Mouse (Mus musculus): ENCODE data around the gene Gm10644.
A peak's percentile ranks its signal among the peaks of the same experiment; 100 is the strongest.
"Not testable (repeated sequence)": the region's sequence is repeated elsewhere in the genome, so short reads cannot be mapped to it uniquely, and the experiment has no call there.

The Gm10644 gene

DNA sequence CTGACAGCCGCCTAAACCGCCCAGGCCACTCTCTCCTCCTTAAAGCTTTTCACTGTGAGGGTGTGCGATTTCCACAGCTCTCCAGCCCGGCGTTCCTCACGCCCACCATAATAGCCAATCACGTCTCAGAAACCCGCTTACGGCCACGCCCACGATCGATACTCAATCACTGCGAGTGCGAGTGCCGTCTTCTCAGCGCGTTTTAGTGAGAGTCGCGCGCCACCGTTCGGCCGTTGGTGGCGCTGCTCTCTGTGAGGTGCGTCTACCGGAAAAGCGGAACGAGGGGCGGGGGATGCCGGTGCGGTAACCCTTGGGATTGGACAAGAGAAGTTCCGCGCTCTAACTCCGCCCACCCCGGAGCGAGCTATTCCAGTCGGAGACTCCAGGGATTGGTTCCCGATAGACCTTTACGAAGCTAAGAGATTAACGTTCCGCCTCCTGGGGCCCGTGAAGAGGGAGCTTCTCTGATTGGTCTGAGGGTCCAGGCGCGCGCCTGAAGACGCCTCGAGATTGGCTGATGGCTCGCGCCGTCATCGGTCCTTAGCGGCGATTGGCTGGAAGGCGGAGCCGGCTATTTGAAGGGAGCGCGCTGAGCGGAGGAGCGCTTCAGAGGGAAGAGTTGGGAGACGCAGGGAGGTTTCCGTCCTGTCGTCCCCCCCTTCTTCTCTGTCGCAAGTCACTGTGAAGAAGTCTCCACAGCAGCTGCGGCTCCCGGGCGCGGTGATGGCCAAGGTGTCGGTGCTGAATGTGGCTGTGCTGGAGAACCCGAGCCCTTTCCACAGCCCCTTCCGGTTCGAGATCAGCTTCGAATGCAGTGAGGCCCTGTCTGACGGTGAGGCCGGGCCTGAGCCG is at the start of gene Gm10644, which contains the start of gene Asf1b:
Gene Gm10644 (minus strand): TSS at position 100 of the 852 bp plus-strand sequence.
Gene Asf1b (plus strand): TSS at position 402 of the 852 bp plus-strand sequence.
- DNase-seq, result peak; percentile 91 to 96

DNA sequence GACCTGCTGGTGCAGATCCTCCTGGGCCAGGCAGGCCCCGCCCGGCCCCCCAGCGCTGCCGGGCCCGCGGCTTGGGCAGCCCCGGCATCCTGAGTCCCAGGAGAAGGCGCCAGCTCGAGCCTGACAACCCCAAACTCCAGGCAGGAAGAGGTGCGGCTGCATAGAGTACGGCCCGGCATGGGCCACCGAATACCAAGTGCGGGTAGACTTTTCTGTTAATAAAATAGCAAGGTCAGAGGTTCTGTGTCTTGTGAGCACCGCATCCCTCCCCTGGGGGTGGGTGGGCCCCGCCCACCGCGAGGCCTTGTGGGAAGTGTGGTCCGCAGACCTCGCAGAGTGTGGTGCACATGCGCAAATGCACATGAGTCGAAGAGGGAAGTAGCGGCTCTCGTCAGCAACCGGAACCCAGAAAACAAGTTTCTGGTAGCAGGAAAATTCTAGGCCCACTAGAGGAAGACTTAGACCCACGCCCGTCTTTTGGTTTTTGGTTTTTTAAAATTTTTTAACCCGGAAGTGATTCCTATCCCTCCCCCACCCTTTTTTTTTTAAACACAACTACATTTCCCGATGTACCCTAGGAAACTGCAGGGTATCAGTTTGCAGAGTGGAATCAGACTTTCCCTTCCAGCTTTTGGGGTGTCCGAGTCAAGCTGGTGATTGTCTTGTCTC is 49.7 kb upstream of the Gm10644 start:
- DNase-seq, result peak; percentile 93 to 96

DNA sequence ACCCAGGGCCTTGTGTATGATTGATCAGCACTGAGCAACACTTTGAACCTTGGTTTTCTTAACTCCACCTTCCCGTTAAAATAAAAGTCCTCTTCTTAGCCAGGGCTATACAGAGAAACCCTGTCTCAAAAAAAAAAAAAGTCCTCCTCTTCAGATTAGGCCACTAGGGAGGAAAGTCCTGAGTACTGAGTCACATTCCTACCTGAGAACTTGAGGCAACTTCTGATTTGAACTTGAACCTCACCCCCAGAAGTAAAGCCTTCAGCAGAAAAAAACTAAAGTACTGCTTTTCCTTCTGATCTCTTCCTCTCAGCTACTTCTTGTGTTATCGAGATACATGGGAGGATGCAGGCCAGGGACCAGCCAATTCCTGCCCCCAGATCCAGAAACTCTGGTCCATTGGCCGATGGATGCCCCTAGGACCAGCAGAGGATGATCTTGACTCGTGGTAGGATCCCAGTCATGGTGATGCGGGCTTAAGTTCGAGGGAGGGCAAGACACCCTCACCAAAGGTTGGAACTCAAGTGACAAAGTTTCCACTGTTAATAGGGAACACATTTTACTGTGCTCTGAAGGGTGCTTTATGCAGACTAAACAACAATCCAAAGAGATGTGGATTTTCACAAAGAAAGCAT is 48.7 kb upstream of the Gm10644 start:
- DNase-seq, result no peak

DNA sequence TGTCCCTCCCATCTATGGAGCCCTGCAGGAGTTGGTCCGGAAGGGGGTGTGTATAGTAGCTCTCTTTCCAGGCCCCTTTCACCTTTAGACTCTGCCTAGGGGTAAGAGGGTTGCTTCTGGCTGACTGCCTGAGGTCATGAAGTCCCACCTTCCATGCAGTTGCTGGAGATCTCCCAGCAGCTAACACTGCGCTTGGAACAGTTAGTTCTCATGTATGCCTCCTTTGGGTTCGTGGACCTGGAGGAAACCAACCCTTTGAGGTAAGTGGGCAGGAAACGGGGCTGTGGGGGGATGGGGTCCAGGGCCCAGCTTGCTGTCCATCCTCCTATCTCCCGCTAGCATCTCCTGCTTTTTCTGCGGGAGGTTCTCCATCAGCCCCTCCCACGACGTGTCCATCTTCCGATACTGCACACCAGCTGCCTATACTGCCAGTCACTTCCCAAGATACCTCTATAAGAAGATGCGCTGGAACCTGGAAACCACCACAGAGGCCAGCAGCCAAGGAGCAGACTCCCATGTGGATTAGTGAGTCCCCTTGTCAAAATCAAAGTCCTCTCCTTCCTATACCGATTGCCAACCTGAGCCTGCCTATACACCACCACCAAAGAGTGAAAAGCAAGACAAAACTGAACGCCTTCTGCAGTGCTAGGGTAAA is 48.1 kb upstream of the Gm10644 start:
- DNase-seq, result no peak

DNA sequence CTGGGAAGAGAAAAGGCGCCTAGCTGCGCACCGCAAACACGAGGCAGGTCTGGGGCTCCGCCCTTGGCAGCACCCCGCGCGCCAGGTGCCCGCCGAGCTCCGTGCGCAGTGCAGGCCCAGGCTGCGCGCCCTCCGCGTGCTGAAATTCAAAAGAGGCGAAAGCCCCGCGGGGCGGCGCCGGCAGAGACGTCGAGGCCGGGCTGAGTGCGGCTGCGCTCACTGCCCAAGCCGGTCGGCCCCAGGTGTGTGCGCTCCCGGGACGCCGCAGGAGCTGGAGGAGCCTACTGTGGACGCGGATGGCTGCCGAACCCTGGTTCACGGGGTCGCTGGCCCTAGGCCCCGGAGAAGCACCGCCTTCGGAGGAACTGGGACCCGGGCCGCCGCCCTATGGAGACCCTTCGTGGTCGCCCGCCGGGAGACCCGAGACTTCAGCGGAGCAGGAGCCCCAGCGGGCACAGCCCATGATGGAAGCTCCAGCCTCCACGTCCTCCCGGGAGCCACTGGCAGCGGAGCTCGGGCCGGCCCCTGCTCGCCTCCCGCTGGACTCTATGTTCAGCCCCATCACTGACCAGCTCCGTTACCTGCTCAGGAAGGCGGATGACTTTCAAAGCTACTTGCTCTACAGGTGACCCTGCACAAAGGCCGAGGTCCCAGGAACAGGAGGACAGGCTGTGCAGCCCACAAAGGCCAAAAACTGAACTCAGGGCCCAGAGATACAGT is 46.4 kb upstream of the Gm10644 start, which contains the start of gene 1700067K01Rik:
Gene 1700067K01Rik (plus strand): TSS at position 222 of the 720 bp plus-strand sequence.
- peak in 1 of 2 experiments; percentile 32 for DNase-seq

DNA sequence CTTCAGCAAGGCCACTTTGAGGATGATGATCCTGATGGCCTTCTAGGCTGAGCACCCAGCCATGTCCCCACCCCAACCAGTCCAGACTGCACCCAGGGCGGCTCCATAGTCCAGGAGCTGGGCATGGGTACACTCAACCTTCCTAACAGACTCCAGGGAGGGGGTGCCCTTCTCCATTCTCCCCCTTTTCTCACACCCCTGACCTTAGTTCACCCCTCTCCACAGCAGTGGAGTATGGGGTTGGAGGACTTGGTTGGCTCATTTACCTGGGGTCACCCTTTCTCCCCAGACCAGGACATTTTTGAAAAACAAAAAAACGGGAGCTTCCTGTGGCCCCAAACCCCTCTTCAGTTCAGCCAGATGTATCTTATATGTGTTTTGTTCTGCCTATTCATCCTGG is 44.8 kb upstream of the Gm10644 start:
- DNase-seq, result no peak

DNA sequence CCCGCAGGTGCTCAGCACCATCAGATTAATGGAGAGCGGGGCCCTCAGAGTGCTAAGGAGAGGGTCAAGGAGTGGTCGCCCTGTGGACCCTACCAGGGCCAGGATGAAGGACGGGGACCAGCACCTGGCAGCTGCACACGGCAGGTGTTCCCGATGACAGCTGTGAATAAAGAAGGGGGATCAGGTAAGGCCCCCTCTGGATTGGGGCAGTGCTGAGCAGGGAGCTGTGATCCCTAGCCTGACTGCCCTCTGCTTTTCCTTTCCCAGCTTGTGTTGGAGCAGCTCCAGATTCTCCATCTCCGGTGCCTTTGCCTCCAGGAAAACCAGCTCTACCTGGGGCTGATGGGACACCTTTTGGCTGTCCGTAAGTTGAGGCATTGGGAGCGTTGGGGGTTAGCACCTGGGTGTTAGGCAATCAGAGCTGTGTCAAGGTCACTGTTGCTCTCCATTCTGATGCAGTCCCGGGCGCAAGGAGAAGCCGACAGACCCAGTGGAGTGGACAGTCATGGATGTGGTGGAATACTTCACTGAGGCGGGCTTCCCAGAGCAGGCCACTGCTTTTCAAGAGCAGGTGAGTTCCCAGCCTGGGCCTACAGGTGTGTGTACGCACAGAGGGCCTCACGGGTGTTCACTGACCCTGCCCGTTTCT is 44.2 kb upstream of the Gm10644 start:
- DNase-seq, result no peak

DNA sequence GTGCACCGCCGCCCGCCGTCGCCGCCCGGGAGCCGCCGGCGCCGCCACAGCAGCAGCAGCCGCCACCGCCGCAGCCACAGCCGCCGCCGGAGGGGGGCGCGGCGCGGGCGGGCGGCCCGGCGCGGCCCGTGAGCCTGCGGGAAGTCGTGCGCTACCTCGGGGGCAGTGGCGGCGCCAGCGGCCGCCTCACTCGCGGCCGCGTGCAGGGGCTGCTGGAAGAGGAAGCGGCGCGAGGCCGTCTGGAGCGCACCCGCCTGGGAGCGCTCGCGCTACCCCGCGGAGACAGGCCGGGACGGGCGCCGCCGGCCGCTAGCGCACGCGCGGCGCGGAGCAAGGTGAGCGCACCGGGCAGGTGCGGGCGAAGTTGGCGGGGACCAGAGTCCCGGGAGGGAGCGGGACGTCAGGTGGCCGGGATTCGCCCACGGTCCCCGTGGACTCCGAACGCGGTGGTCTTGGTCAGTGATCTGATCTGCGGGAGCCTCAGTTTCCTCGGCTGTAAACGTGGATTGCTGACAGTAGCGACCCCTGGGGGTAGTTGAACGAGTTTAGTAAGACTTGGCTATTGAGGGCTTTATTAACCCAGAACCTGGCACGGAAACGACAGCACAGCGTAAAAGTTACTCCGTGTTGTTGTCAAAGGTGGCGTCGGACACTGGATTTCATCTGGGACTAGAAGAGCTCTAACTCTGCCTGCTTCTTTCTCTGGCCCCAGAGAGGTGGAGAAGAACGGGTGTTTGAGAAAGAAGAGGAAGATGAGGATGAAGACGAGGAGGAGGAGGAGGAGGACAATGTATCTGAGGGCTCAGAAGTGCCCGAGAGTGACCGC is 43.4 kb upstream of the Gm10644 start:
- DNase-seq, result peak; percentile 72 to 73

DNA sequence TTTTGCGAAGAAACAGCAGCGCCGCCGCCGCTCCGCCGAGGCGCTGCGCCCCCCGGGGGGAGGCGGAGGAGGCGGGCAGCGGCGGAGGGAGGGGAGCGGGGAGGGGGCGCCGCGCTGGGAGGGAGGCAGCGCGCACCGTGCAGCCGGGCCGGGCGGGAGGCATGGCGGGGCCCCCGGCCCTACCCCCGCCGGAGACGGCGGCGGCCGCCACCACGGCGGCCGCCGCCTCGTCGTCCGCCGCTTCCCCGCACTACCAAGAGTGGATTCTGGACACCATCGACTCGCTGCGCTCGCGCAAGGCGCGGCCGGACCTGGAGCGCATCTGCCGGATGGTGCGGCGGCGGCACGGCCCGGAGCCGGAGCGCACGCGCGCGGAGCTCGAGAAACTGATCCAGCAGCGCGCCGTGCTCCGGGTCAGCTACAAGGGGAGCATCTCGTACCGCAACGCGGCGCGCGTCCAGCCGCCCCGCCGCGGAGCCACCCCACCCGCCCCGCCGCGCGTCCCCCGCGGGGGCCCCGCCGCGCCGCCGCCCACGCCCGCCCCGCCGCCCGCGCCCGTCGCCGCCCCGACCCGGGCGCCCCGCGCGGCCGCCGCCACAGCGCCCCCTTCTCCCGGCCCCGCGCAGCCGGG is 42.6 kb upstream of the Gm10644 start, which contains the start of gene Samd1:
Gene Samd1 (plus strand): TSS at position 162 of the 631 bp plus-strand sequence.
- DNase-seq, result peak; percentile 50 to 69

DNA sequence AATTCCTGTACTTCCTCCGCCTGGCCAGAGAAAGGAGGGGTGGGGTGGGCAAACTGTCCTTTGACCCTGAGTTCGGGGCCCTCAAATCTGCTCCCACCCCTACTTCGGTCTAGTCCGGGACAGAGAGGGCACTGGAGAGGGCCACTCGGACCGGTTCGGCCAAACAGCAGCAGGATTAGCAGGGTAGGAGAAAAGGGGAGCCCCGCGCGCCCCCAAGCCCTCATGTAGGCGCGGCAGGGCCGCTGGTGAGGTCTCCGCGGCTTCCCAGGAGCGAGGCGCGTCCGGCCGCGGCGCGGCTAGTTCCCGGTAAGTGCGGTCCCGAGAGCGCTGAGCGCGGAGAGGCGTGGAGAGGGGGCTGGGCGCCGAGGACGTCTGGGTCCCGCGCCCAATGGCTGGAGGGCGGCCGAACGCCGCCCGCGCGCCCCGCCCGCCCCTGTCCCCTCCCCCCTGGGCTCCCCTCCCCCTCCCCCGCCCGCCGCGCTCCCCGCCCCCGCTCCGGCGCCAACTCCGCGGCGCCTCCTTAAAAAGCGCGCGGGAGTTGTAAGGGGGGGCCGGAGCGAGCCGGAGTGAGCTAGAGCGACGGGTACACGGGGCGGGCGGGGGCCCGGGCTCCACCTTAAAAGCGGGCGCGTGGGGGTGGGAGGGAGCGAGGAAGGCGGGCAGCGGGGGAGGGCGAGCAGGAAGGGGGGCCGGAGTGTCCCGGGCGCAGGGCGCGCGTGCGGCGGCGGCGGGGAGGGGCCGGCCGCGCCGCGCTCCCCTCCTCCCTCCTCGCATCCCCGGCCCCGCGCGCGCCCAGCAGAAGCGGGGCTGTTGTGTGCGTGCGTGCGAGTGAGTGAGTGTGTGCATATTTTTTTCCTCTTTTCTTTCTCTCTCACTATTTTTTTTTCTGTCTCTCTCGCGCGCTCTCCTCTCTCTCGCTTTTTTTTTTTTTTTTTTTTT is 41.8 kb upstream of the Gm10644 start:
- DNase-seq, result peak; percentile 73 to 83

DNA sequence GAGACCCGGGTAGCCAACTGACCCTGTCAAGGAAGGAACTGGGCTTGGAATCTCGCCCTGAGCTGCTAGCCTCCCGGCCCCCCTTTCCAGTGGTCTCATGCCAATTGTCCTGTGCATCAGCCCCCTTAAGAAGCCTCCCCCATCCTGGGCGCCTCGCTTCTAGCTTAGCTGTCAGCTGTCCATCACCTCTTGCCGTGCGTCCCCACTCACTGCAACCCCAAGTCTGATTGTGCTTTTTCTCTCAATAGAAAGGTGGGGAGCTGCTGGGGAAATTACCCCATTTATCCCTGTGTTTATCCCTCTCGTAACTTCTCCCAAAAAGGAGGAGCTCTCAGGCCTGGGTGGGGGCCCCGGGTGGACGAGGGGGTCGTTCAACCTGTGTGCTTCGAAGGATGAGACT is 41.0 kb upstream of the Gm10644 start:
- no peak for DNase-seq

DNA sequence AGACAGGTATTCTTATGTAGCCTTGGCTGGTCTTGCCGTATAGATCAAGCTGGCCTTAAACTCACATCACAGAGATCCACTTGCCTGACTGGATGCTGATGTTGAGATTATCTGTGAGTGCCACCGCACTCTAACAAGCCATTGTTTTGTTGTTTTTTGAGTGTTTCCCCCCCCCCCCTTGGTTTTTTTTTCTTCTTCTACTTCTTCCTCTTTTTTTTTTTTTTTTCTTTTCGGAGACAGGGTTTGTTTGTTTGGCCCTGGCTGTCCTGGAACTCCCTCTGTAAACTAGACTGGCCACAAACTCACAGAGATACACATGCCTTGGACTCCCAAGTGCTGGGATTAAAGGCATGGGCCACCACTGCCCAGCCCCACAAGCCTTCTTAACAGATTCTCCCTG is 39.0 kb upstream of the Gm10644 start:
- DNase-seq, result no peak

DNA sequence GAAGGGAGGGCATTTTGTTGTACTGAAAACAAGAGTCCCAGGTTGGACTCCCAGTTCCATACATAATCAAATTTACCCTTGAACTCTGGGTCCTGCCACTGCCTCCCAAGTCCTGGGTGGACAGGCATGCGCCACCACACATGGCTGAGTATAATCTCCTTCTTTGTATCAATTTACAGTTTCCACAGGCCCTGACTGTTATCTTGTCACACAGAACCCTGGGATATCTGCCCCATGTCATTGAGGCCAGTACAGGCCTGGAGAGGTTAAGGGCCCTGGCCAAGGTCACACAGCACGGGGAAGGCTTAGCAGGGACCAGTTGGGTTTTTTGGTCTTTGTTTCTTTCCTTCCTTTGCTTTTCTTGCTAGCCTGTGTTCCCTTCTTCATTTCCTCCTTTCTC is 37.5 kb upstream of the Gm10644 start:
- DNase-seq, result no peak

DNA sequence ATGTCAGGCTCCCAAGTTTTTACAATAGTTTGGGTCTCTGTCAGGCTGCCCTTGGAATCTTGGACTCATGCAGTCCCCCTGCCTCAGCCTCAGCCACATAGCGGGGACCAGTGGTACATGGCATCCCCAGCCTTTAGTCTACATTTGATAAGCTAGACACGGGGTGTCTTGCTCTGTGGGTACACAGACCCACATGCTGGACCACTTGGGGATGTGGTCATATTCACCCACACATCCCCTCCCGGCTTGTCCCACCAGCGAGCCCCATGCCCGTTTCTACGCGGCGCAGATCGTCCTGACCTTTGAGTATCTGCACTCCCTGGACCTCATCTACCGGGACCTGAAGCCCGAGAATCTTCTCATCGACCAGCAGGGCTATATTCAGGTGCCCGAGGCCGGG is 35.2 kb upstream of the Gm10644 start:
- DNase-seq, result no peak

DNA sequence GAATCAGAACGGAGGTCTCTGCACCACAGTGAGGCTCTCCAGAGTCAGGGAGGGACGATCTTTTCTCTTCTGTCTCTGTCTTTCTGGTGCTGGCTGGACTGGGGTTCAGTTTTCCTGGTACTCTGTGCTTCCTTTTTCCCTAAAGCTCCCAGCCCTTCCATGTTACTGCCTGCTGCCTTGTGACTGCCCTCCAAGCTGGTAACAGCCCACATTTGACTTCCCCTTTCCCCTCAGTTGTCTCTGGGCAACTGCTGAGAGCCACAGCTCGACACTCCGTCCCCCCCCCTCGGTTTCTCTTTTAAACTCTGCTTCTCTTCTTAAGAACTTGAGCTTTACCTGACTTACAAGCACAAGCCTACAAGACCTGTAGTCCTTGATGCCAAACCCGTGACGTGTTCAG is 34.2 kb upstream of the Gm10644 start:
- DNase-seq, result no peak

DNA sequence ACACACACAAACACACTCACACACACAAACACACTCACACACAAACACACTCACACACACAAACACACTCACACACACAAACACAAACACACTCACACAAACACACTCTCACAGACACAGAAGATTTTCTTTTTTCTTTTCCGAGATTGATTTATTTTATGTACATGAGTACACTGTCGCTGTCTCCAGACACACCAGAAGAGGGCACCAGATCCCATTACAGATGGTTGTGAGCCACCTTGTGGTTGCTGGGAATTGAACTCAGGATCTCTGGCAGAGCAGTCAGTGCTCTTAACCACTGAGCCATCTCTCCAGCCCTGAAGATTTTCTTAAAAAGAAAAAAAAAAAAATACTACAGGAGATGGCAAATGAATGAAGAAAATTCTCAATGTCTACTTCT is 28.2 kb upstream of the Gm10644 start:
- not testable (repeated sequence) for DNase-seq

DNA sequence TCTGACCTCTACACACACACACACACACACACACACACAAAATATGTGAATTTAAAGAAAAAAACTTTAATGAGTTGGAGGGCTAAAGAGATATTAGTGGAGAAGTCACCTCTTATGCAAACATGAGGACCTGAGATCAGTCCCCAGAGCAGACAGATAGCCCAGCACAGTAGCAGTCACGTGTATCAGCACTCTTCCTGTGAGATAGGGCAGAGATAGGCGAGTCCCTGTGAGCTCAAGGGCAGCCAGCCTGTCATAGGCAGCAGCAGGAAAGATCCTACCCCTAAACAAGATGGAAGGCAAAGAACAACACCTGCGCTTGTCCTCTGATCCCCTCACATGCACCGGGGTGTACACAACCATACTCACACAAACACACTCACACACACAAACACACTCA is 27.4 kb upstream of the Gm10644 start:
- DNase-seq, result no peak

DNA sequence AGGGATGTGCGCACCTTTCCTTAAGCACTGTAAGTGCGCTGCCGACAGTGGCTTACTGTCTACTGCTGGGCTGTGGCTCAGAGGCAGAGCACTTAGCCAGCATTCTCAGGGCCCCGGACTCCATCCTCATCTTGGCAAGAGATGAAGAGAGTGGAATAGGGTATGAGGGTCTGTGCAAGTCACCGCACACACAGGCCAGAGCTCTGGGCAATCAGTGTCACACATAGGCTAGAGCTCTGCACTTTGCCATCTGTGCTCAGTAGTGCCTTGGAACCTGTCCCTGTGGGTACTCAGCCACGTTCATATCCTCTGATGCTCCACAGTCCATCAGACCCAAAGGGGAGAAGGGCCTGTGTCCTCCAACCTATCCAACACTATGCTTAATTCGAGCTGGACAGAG is 26.5 kb upstream of the Gm10644 start:
- DNase-seq, result no peak

DNA sequence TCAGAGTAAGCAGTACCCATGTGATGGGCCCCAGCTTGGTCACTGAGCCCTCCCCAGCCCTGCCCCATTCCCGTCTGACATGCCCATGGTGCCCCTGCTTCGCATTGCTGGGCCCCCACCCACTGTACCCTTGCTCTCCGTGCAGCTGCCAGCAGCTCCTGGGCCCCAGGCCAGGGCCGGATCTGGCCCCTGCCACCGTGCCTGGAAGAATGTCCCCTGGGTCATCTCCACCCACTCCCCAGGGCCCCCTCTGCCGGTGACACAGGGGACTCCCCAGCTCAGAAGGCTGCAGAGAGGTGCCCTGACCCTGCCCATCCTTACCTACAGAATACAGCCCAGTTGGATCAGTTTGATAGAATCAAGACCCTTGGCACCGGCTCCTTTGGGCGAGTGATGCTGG is 25.8 kb upstream of the Gm10644 start:
- DNase-seq, result no peak
